Mouse (Mus musculus) cerebellum, adult 2 months (tissue): Measurements from ENCODE around the gene Glipr1. TPM values are rescaled to one million over a fixed set of nuclear protein-coding genes. Genes with fewer than 3 reads are reported as not detected.

Experiments used
- DNase-seq, 2 experiments: peaks; one replicate each; pipeline ENCODE4 v3.0.0; 2021
- H3K27ac ChIP-seq: fragments of 200-500 bp; 2 replicates; pipeline ENCODE4 v1.5.1; 2012; ENCODE audit warnings: low read length, control low read depth, inconsistent platforms; ENCODE audit not compliant: insufficient read depth
- H3K27me3 ChIP-seq: fragments of 200-500 bp; 2 replicates; pipeline ENCODE4 v1.6.1; 2012; ENCODE audit warnings: inconsistent platforms, mild to moderate bottlenecking, low read length, moderate library complexity; ENCODE audit not compliant: control insufficient read depth, insufficient read depth
- H3K4me1 ChIP-seq: fragments of 200-500 bp; 2 replicates; pipeline ENCODE4 v1.6.1; 2011; ENCODE audit warnings: low read length; ENCODE audit not compliant: control insufficient read depth, insufficient read depth
- H3K4me3 ChIP-seq: fragments of 200-500 bp; replicated peaks from 2 replicates; pipeline ENCODE3; 2011; ENCODE audit warnings: mild to moderate bottlenecking, low read depth, low read length, control low read depth; ENCODE audit not compliant: insufficient read depth
- CTCF ChIP-seq: fragments of 200-500 bp; IDR thresholded peaks from 2 replicates; pipeline ENCODE4 v1.5.1; 2011; ENCODE audit warnings: low read depth, mild to moderate bottlenecking, control low read depth, low read length, moderate library complexity, borderline replicate concordance; ENCODE audit not compliant: insufficient read depth
- POLR2A ChIP-seq: fragments of 200-500 bp; IDR thresholded peaks from 2 replicates; pipeline ENCODE4 v1.6.1; 2011; ENCODE audit warnings: low read length, control low read depth, borderline replicate concordance; ENCODE audit not compliant: insufficient read depth
- WGBS: fragments of 180-500 bp; shearing (Covaris S2); methylation state at CpG from one replicate; pipeline ENCODE4 v1.1.7; 2018; 5-methylcytosine and 5-hydroxymethylcytosine counted together
- polyA plus RNA-seq: library from polyadenylated mRNA; depleted of rRNA; stranded (reverse); fragments of >200 nt; gene quantifications from 2 replicates; pipeline ENCODE4 v1.2.3, GENCODE M21; 2012

Glipr1 gene
- polyA plus RNA-seq, 1 experiment: 0.36 TPM

- no peak overlapping the region for H3K27ac ChIP-seq
- no peak overlapping the region for H3K4me3 ChIP-seq
- no peaks in the 10 kb centered on the region for H3K27me3 ChIP-seq
- no peaks in the 10 kb centered on the region for H3K4me1 ChIP-seq
- TF ChIP-seq POLR2A (no peak), CTCF (no peak)
- no peak for DNase-seq
- 92% methylated on average over 2 of the region's 2 CpGs for WGBS
Observed at GRCm38 (mm10) chr10:112001350-112001749, 1.1 kb downstream of the Glipr1 start.

- Histone ChIP-seq H3K4me1 (no peaks in the 10 kb centered on the region), H3K27me3 (no peaks in the 10 kb centered on the region), H3K4me3 (no peak overlapping the region), H3K27ac (no peak overlapping the region)
- DNase-seq: no peak
- TF ChIP-seq POLR2A (no peak), CTCF (no peak)
- WGBS: 86% methylated on average over 5 of the region's 5 CpGs
Observed at GRCm38 (mm10) chr10:112000568-112000967, 1.9 kb downstream of the Glipr1 start.

GRCm38 (mm10) chr10:111999765-112000164 lies 2.7 kb downstream of the Glipr1 start:
- Histone ChIP-seq H3K4me1 (no peaks in the 10 kb centered on the region), H3K27me3 (no peaks in the 10 kb centered on the region), H3K27ac (no peak overlapping the region), H3K4me3 (no peak overlapping the region)
- DNase-seq: no peak
- no peak for TF ChIP-seq POLR2A
- TF ChIP-seq CTCF: no peak
- 58% methylated on average over 3 of the region's 3 CpGs for WGBS

- Histone ChIP-seq H3K4me1 (no peaks in the 10 kb centered on the region), H3K27ac (no peak overlapping the region), H3K27me3 (no peaks in the 10 kb centered on the region), H3K4me3 (no peak overlapping the region)
- TF ChIP-seq POLR2A (no peak), CTCF (no peak)
- no peak for DNase-seq
Observed at GRCm38 (mm10) chr10:111997671-111998070, 4.8 kb downstream of the Glipr1 start.

- DNase-seq: no peak
- H3K27me3 ChIP-seq: no peaks in the 10 kb centered on the region
- H3K27ac ChIP-seq: no peak overlapping the region
- 83% methylated on average over 8 of the region's 8 CpGs for WGBS
- H3K4me1 ChIP-seq: no peaks in the 10 kb centered on the region
- TF ChIP-seq CTCF: no peak
- no peak for TF ChIP-seq POLR2A
- no peak overlapping the region for H3K4me3 ChIP-seq
Observed at GRCm38 (mm10) chr10:111996911-111997347, 5.5 kb downstream of the Glipr1 start.

GRCm38 (mm10) chr10:111996549-111996904 lies 5.9 kb downstream of the Glipr1 start:
- Histone ChIP-seq H3K27ac (no peak overlapping the region), H3K27me3 (no peaks in the 10 kb centered on the region), H3K4me3 (no peak overlapping the region), H3K4me1 (no peaks in the 10 kb centered on the region)
- no peak for DNase-seq
- TF ChIP-seq CTCF (no peak), POLR2A (no peak)
- 91% methylated on average over 7 of the region's 7 CpGs for WGBS

- H3K4me3 ChIP-seq: no peak overlapping the region
- no peak for DNase-seq
- H3K4me1 ChIP-seq: no peaks in the 10 kb centered on the region
- no peaks in the 10 kb centered on the region for H3K27me3 ChIP-seq
- no peak overlapping the region for H3K27ac ChIP-seq
- WGBS: 89% methylated on average over 11 of the region's 11 CpGs
- TF ChIP-seq CTCF: no peak
- TF ChIP-seq POLR2A: no peak
Observed at GRCm38 (mm10) chr10:111995803-111996548, 6.5 kb downstream of the Glipr1 start.

GRCm38 (mm10) chr10:111986453-111986852 lies 16.0 kb downstream of the Glipr1 start:
- Histone ChIP-seq H3K27ac (no peak overlapping the region), H3K4me1 (no peaks in the 10 kb centered on the region), H3K4me3 (no peak overlapping the region), H3K27me3 (no peaks in the 10 kb centered on the region)
- TF ChIP-seq CTCF (no peak), POLR2A (no peak)
- 96% methylated on average over 6 of the region's 6 CpGs for WGBS
- no peak for DNase-seq
